Mouse (Mus musculus) neural tube, embryonic 13.5 days (tissue): Measurements from ENCODE around the gene Tmem230. TPM values are rescaled to one million over a fixed set of nuclear protein-coding genes. Genes with fewer than 3 reads are reported as not detected.
"Not testable (repeated sequence)": the region's sequence is repeated elsewhere in the genome, so short reads cannot be mapped to it uniquely, and the experiment has no call there.

ENCODE experiments used
- ATAC-seq: fragments of 200-750 bp; cut with Nextera tagmentation; 2 replicates; pipeline ENCODE4 v1.8.0; 2017; ENCODE audit warnings: low read depth, mild to moderate bottlenecking, moderate TSS enrichment, moderate library complexity
- H3K27ac ChIP-seq: fragments of 300-500 bp; sonication (generic); replicated peaks from 2 replicates; pipeline ENCODE4 v1.5.1; 2015; ENCODE audit warnings: moderate library complexity, mild to moderate bottlenecking, inconsistent platforms
- H3K27me3 ChIP-seq: fragments of 300-500 bp; sonication (generic); 2 replicates; pipeline ENCODE4 v1.6.1; 2015; ENCODE audit warnings: mild to moderate bottlenecking, inconsistent platforms
- H3K36me3 ChIP-seq: fragments of 300-500 bp; sonication (generic); 2 replicates; pipeline ENCODE4 v1.6.1; 2015; ENCODE audit warnings: mild to moderate bottlenecking, inconsistent platforms
- H3K4me1 ChIP-seq: fragments of 300-500 bp; sonication (generic); replicated peaks from 2 replicates; pipeline ENCODE4 v1.6.1; 2015; ENCODE audit warnings: inconsistent platforms
- H3K4me2 ChIP-seq: fragments of 300-500 bp; sonication (generic); 2 replicates; pipeline ENCODE4 v1.6.1; 2015; ENCODE audit warnings: inconsistent platforms, mild to moderate bottlenecking, moderate library complexity
- H3K4me3 ChIP-seq: fragments of 300-500 bp; sonication (generic); 2 replicates; pipeline ENCODE4 v1.5.1; 2015; ENCODE audit warnings: mild to moderate bottlenecking, inconsistent platforms
- H3K9ac ChIP-seq: fragments of 300-500 bp; sonication (generic); 2 replicates; pipeline ENCODE4 v1.6.1; 2015; ENCODE audit warnings: moderate library complexity, mild to moderate bottlenecking, inconsistent platforms
- H3K9me3 ChIP-seq: fragments of 300-500 bp; sonication (generic); 2 replicates; pipeline ENCODE4 v1.6.1; 2016; ENCODE audit warnings: inconsistent platforms
- WGBS: fragments of 180-500 bp; shearing (Covaris S2); methylation state at CpG from one replicate; pipeline ENCODE4 v1.1.7; 2015; 5-methylcytosine and 5-hydroxymethylcytosine counted together
- polyA plus RNA-seq: library from polyadenylated mRNA; unstranded; fragments of >200 nt; fragmentation: Nextera tagmentation; extraction: Ambion mirVana; gene quantifications from 2 replicates; pipeline ENCODE4 v1.2.1, GENCODE M21; 2015

Gene Tmem230
- polyA plus RNA-seq, result 51.7 and 58.1 TPM in 2 replicates

DNA sequence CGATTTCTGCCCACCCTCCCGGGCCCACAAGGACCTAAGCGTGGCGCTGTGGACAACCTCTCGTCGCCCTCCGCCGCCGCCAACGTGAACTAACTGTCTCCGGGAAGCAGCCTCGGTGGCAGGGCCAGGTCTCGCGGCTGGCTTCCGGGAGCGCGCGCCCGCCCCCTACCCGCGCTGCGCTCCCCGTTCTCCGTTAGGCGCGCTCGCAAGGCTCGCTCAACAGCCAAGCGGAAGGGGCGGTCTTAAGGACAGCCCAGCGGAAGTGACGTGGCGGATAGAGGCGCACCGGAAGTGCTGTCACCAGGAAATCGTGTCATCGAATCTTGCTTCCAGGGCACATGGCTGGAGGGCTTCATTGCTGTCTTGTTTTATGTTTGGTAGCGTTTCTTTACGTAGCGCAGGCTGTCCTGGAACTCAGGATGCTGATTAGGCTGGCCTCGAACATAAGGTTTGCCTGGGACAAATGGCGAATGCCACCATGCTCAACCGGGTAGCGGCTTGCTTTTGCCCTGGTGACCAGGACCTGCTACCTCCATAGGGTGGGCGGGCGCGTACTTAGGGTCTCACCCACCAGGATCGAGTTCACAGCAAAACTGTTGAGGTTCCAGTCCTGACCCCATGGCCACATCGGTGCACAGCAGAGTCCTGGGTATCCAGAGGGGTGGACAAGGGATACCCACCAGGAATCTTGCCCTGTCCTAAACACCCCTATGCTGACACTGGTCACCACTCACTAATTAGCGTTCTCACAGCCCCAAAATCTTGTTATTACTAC lies at the start of gene Tmem230:
Gene Tmem230 (minus strand): TSS at position 269 of the 775 bp plus-strand sequence.
- Histone ChIP-seq H3K27ac (peak within 1 kb of the TSS; percentile 84), H3K4me1 (peaks cover 42% of the 10 kb centered on the region), H3K4me2 (peak within 1 kb of the TSS; percentile 94), H3K27me3 (no peaks in the 10 kb centered on the region), H3K36me3 (peaks cover 32% of the 10 kb centered on the region), H3K4me3 (peak within 1 kb of the TSS; percentile 64), H3K9ac (peak within 1 kb of the TSS; percentile 78), H3K9me3 (no peaks in the 10 kb centered on the region)
- peak; percentile 93 for ATAC-seq
- 5% methylated on average over 50 of the region's 50 CpGs for WGBS

DNA sequence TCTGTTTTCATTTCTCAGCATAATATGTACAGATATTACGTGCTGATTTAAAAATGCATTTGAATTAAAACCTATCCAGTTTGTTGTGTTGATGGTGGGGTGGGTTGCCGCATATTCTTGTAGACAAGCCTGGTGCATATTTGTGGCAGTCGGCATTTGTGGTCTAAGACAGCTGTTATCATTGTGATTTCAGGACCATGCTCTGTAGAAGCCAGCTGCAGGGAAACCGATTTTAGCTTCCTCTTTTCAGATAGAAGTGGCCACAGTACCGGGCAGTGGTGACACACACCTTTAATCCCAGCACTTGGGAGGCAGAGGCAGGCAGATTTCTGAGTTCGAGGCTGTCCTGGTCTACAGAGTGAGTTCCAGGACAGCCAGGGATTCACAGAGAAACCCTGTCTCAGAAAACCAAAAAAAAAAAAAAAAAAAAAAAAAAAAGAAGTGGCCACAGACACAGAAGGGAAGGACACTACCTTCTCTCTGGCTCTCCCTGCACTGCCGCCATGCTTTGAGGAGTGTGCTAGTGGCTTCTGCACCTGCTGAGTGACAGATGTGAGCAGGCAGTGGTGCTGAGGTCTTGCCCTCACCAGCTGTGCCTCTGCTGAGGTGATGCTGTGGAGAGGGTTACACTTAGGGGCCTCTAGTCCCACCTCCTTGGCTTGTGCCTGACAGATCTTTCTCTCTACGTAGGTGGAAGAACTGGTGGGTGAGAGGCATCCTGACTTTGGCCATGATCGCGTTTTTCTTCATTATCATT lies 46.3 kb upstream of the Tmem230 start:
- 95% methylated on average over 10 of the region's 10 CpGs for WGBS
- Histone ChIP-seq H3K27me3 (no peaks in the 10 kb centered on the region), H3K9ac (no peak overlapping the region), H3K27ac (no peak overlapping the region), H3K9me3 (no peaks in the 10 kb centered on the region), H3K36me3 (peaks cover 55% of the 10 kb centered on the region), H3K4me2 (no peak overlapping the region), H3K4me3 (no peak overlapping the region), H3K4me1 (peaks cover 26% of the 10 kb centered on the region)
- ATAC-seq, result no peak

DNA sequence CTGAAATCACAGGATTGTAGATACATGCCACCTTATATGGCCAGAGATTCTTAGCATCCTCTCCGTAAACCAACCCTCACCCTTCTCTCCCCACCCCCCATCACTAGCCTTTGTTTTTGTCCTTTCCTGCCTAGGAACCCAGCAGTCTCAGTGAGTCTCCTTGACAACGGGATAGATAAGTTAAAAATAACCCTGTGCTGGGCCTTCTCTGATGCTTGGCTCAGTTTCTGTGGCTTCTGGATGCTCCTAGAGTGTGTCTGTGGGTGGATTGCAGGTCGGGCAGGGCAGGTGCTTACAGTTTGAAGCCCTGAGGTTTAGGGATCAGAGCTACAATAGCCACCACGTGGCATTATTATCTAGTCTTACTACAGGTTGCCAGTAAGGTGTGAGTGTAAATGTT lies 44.5 kb upstream of the Tmem230 start:
- WGBS, result 32% methylated on average over 4 of the region's 4 CpGs
- H3K9ac ChIP-seq, result no peak overlapping the region
- ATAC-seq, result peak; percentile 38; the same call in 1 of the 2 replicates

GRCm38 (mm10) chr2:132291265-132291664 lies 43.7 kb upstream of the Tmem230 start:
- H3K9ac ChIP-seq, result no peak overlapping the region
- H3K4me2 ChIP-seq, result no peak overlapping the region
- 0 out of 2 replicates have a peak, but pooled peaks cover 3% of the 10 kb centered on the region for H3K9me3 ChIP-seq
- 0 out of 2 replicates have a peak overlapping the region, but pooled peaks have one; percentile 18 for H3K27ac ChIP-seq
- no peaks in the 10 kb centered on the region for H3K27me3 ChIP-seq
- H3K4me1 ChIP-seq, result peaks cover 26% of the 10 kb centered on the region
- no peak overlapping the region for H3K4me3 ChIP-seq
- H3K36me3 ChIP-seq, result peaks cover 30% of the 10 kb centered on the region
- WGBS, result 80% methylated on average over 3 of the region's 3 CpGs
- ATAC-seq, result no peak

More for the DNA sequence above, 44.5 kb upstream of the Tmem230 start:
- Histone ChIP-seq H3K4me3 (no peak overlapping the region), H3K4me2 (no peak overlapping the region), H3K27ac (no peak overlapping the region), H3K9me3 (0 out of 2 replicates have a peak, but pooled peaks cover 3% of the 10 kb centered on the region), H3K36me3 (peaks cover 38% of the 10 kb centered on the region), H3K4me1 (peaks cover 26% of the 10 kb centered on the region), H3K27me3 (no peaks in the 10 kb centered on the region)

GRCm38 (mm10) chr2:132290808-132291207 lies 43.2 kb upstream of the Tmem230 start:
- no peaks in the 10 kb centered on the region for H3K27me3 ChIP-seq
- no peak for ATAC-seq
- no peak overlapping the region for H3K9ac ChIP-seq
- WGBS, result 81% methylated on average over 6 of the region's 6 CpGs
- H3K9me3 ChIP-seq, result 0 out of 2 replicates have a peak, but pooled peaks cover 3% of the 10 kb centered on the region
- no peak overlapping the region for H3K4me3 ChIP-seq
- H3K27ac ChIP-seq, result 0 out of 2 replicates have a peak overlapping the region, but pooled peaks have one; percentile 18
- no peak overlapping the region for H3K4me2 ChIP-seq
- H3K4me1 ChIP-seq, result peaks cover 26% of the 10 kb centered on the region
- peaks cover 26% of the 10 kb centered on the region for H3K36me3 ChIP-seq

DNA sequence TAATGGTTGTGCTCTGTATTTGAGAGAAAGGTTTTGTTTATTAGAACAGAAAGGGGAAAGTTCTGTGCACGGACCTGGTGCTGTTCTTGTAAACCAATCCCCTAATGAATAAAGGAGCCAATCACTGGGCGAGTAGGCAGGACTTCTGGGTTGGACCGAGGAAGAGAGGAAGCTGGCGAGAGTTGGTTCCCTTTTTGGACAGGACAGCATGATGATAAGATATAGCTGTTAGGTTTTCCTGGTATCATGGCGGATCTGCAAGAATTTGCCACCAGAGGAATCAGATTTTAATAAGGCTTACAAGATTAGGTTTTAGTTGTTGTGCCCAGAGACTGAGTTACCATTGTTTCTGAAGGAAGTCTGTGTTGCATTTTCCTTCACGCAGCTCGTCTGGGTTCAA lies 41.6 kb upstream of the Tmem230 start:
- not testable (repeated sequence) for H3K9me3 ChIP-seq, H3K27ac ChIP-seq, ATAC-seq, H3K27me3 ChIP-seq, H3K9ac ChIP-seq, H3K36me3 ChIP-seq, H3K4me3 ChIP-seq, H3K4me2 ChIP-seq
- H3K4me1 ChIP-seq, result peaks cover 33% of the 10 kb centered on the region
- WGBS, result 86% methylated on average over 5 of the region's 7 CpGs

GRCm38 (mm10) chr2:132286376-132287076 lies 38.9 kb upstream of the Tmem230 start:
- no peaks in the 10 kb centered on the region for H3K36me3 ChIP-seq
- H3K9ac ChIP-seq, result no peak overlapping the region
- no peak for ATAC-seq
- no peak overlapping the region for H3K27ac ChIP-seq
- 0 out of 2 replicates have a peak, but pooled peaks cover 3% of the 10 kb centered on the region for H3K9me3 ChIP-seq
- no peaks in the 10 kb centered on the region for H3K27me3 ChIP-seq
- WGBS, result 88% methylated on average over 9 of the region's 9 CpGs
- H3K4me1 ChIP-seq, result peaks cover 42% of the 10 kb centered on the region
- no peak overlapping the region for H3K4me2 ChIP-seq
- no peak overlapping the region for H3K4me3 ChIP-seq

DNA sequence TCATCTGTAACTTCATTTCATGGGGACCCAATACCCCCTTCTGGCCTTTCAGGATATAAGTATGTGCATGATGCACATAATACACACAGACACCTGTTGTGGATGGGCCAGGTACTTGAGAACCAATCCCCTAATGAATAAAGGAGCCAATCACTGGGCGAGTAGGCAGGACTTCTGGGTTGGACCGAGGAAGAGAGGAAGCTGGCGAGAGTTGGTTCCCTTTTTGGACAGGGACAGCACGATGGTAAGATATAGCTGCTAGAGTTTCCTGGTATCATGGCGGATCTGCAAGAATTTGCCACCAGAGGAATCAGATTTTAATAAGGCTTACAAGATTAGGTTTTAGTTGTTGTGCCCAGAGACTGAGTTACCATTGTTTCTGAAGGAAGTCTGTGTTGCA lies 38.1 kb upstream of the Tmem230 start:
- not testable (repeated sequence) for H3K4me2 ChIP-seq, H3K36me3 ChIP-seq, H3K9ac ChIP-seq, H3K9me3 ChIP-seq, H3K4me3 ChIP-seq, H3K27me3 ChIP-seq, ATAC-seq, H3K27ac ChIP-seq
- H3K4me1 ChIP-seq, result peaks cover 37% of the 10 kb centered on the region
- WGBS, result 96% methylated on average over 5 of the region's 5 CpGs

GRCm38 (mm10) chr2:132284492-132285139 lies 37.0 kb upstream of the Tmem230 start:
- no peak for ATAC-seq
- 89% methylated on average over 12 of the region's 12 CpGs for WGBS
- Histone ChIP-seq H3K4me3 (no peak overlapping the region), H3K27me3 (no peaks in the 10 kb centered on the region), H3K36me3 (peaks cover 6% of the 10 kb centered on the region; the same call in 1 of the 2 replicates), H3K27ac (peak overlapping the region; percentile 65; the same call in 1 of the 2 replicates), H3K4me1 (peaks cover 41% of the 10 kb centered on the region), H3K9me3 (0 out of 2 replicates have a peak, but pooled peaks cover 3% of the 10 kb centered on the region), H3K9ac (no peak overlapping the region), H3K4me2 (no peak overlapping the region)

DNA sequence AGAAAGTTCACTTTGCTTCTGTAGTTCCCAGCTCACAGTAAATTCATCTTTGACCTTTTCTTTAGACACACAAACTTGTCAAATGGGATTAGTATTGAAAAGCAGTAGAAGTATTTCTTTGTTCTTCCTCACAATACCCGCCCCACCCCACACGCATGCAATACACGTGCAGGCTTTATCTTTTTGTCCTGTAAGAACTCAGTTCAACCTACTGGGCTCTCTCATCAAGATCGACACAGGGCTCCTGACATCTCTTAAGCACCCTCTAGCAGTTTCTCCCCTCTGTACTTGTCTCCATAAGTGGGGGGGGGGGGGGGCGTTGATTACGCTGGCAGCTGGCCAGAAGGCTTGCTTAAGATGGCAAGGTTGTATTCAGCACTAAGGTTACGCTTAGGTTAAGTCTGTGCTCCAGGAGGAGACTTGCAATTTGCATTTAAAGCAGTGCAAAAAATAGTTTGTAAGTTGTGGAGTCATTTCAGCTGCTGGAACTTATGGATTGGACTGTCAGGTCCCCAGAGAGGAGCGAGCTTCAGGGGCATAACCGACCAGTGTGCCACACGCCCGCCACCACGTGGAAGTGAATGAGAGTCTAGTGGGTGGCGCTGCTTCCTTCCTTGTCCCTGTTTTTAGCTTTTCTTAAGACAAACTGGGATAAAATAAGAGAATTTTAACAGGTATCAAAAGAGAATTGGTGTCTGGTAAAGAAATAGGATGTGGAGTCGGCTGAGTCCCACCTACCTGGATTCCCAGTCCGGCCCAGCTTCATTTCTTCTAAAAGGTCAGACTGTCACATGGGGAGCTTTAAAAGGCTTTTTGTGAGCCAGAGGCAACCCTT lies 35.8 kb upstream of the Tmem230 start:
- WGBS, result 57% methylated on average over 15 of the region's 15 CpGs

More for the DNA sequence above, 35.8 kb upstream of the Tmem230 start:
- no peak for ATAC-seq
- Histone ChIP-seq H3K4me3 (no peak overlapping the region), H3K4me2 (no peak overlapping the region), H3K4me1 (peaks cover 46% of the 10 kb centered on the region), H3K27ac (peak overlapping the region; percentile 65), H3K9ac (no peak overlapping the region), H3K27me3 (no peaks in the 10 kb centered on the region), H3K9me3 (0 out of 2 replicates have a peak, but pooled peaks cover 3% of the 10 kb centered on the region), H3K36me3 (peaks cover 6% of the 10 kb centered on the region; the same call in 1 of the 2 replicates)
